Mouse (Mus musculus): ENCODE measurements at regions not wholly inside any gene's neighbourhood (a gene's known extent, or its start where the extent isn't known, plus 50 kb on each side); places are given as distances from the start of the nearest gene placed in this dataset.

DNA sequence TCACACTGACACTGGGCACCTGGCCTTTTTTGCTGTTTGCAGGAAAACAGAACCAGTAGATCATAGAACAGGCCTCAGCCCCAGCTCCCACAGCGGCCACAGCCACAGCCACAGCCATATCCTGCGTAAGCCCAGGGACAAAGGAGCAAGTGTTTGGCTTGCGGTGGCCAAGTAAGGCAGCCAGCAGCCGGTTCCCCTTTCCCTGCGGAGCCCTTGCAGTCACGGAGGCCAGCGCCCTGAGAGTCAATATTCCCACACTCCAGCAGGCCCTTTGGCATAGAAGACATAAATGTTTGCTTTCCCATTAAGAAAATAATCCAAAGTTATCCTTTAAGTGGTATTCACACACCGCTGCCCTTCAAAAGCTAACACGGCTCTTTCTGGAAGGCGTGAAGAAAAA is 62.1 kb downstream of the Sik1 start:
- ATAC-seq (ENCODE audit: insufficient number of reproducible peaks, low FRiP score, low TSS enrichment, low read depth) (no peak), DNase-seq (ENCODE audit: low spot score) (no peak)
- WGBS, result 83% methylated on average over 10 of the region's 10 CpGs
- H3K27ac ChIP-seq (replicated peaks; ENCODE audit: low read depth, low read length), result no peak overlapping the region
- H3K27me3 ChIP-seq (ENCODE audit: control insufficient read depth, insufficient read depth, low read length), result no peaks in the 10 kb centered on the region
- H3K4me3 ChIP-seq (ENCODE audit: low read depth, low read length), result no peak overlapping the region
- H3K4me2 ChIP-seq (ENCODE audit: low read depth, severe bottlenecking), result no peak overlapping the region
- no peak overlapping the region for H3K9ac ChIP-seq (ENCODE audit: low read length)
- H3K36me3 ChIP-seq (ENCODE audit: control insufficient read depth, insufficient read depth, low read length), result no peaks in the 10 kb centered on the region
- H3K9me3 ChIP-seq (ENCODE audit: control insufficient read depth, low read length), result no peaks in the 10 kb centered on the region
- peaks cover 16% of the 10 kb centered on the region for H3K4me1 ChIP-seq (ENCODE audit: control insufficient read depth, insufficient read depth, low read length)

DNA sequence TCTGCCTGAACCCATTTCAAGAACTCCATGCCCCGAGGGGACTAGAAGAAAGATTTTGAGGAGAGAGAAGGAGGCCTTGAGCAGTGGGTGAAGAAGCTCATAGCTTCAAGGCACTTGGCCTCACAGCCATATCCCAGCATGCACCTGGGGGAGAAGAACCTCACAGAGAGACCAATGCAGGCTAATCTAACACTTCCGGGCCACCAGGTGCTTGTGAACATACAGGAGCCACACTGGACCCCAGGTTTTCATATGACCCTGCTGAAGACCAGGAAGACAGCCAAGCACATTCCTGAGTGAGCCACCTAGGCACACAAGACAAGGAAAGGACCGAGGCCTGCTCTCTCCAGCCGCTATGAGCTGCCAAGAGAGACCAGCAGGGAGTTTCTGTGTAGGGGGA is 61.6 kb downstream of the Sik1 start:
- H3K4me1 ChIP-seq (ENCODE audit: control insufficient read depth, insufficient read depth, low read length), result peaks cover 16% of the 10 kb centered on the region

More for the DNA sequence above, 61.6 kb downstream of the Sik1 start:
- 85% methylated on average over 4 of the region's 4 CpGs for WGBS
- ATAC-seq (ENCODE audit: insufficient number of reproducible peaks, low FRiP score, low TSS enrichment, low read depth) (no peak), DNase-seq (ENCODE audit: low spot score) (no peak)
- Histone ChIP-seq H3K36me3 (ENCODE audit: control insufficient read depth, insufficient read depth, low read length) (no peaks in the 10 kb centered on the region), H3K9ac (ENCODE audit: low read length) (no peak overlapping the region), H3K4me3 (ENCODE audit: low read depth, low read length) (no peak overlapping the region), H3K9me3 (ENCODE audit: control insufficient read depth, low read length) (no peaks in the 10 kb centered on the region), H3K27ac (replicated peaks; ENCODE audit: low read depth, low read length) (no peak overlapping the region), H3K27me3 (ENCODE audit: control insufficient read depth, insufficient read depth, low read length) (no peaks in the 10 kb centered on the region), H3K4me2 (ENCODE audit: low read depth, severe bottlenecking) (no peak overlapping the region)

All from limb, embryonic 11.5 days (tissue).